Mouse (Mus musculus): ENCODE measurements around the gene Scn2a. TPM values are rescaled to one million over a fixed set of nuclear protein-coding genes. Genes with fewer than 3 reads are reported as not detected.

Scn2a gene
- polyA plus RNA-seq, 1 experiment from 2014 or later: 20.6 TPM

DNA sequence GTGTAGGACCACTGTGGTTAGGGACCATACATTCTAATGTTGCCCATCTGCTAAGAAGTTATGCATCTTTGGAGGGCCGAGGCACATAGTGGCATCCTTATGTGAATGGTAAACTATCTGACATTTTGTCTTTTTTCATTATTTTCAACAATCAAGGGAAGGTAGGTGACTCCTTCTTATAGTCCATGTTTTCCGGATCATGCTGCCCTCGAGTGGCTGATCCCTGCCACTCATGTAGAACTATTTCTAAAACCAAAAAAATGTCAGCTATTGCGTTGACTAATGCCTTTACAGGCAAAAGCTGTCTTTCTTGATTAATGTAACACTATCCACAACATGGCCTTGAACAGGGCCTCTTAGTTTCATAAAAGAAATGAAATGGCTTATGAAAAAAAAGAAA is 59.0 kb downstream of the Scn2a start:
- H3K9me3 ChIP-seq (replicated peaks; ENCODE audit: control insufficient read depth, low read length): no peaks in the 10 kb centered on the region
- no peaks in the 10 kb centered on the region for H3K27me3 ChIP-seq (replicated peaks; ENCODE audit: control insufficient read depth, insufficient read depth, low read length)
- no peak overlapping the region for H3K27ac ChIP-seq (ENCODE audit: low read depth, low read length)
- no peak overlapping the region for H3K9ac ChIP-seq (ENCODE audit: low read length)
- no peak overlapping the region for H3K4me3 ChIP-seq (ENCODE audit: low read depth, low read length)
- no peak overlapping the region for H3K4me2 ChIP-seq (ENCODE audit: low read length)
- DNase-seq (ENCODE audit: low spot score) (no peak), ATAC-seq (no peak)
- no peaks in the 10 kb centered on the region for H3K36me3 ChIP-seq (ENCODE audit: control insufficient read depth, insufficient read depth, low read length)
- WGBS: 87% methylated on average over 4 of the region's 4 CpGs
- no peaks in the 10 kb centered on the region for H3K4me1 ChIP-seq (ENCODE audit: control insufficient read depth, insufficient read depth, low read length)

DNA sequence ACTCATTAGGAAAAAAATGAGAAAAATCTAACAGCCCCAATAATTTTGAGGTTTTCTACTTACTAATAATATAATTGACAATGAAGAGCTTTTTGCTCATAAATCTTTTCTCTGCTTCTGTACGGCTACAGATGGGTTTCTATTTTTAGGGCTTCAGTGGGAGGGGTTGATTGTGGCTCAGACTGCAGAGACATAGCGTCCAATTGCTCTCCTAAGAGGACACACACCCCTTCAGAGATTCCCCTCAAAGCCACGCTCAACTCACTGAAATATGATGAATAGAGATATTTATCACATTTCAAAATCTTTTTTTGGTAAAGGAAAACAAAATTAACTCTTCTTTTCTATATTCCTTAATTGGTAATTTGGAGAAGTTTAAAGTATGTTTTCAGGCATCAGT is 64.6 kb downstream of the Scn2a start:
- Histone ChIP-seq H3K4me2 (ENCODE audit: low read length) (no peak overlapping the region), H3K27ac (ENCODE audit: low read depth, low read length) (no peak overlapping the region), H3K4me3 (ENCODE audit: low read depth, low read length) (no peak overlapping the region), H3K9me3 (replicated peaks; ENCODE audit: control insufficient read depth, low read length) (no peaks in the 10 kb centered on the region), H3K9ac (ENCODE audit: low read length) (no peak overlapping the region), H3K36me3 (ENCODE audit: control insufficient read depth, insufficient read depth, low read length) (0 out of 2 replicates have a peak, but pooled peaks cover 6% of the 10 kb centered on the region), H3K4me1 (ENCODE audit: control insufficient read depth, insufficient read depth, low read length) (no peaks in the 10 kb centered on the region), H3K27me3 (replicated peaks; ENCODE audit: control insufficient read depth, insufficient read depth, low read length) (no peaks in the 10 kb centered on the region)
- 77% methylated on average over 3 of the region's 3 CpGs for WGBS
- no peak for ATAC-seq
- no peak for DNase-seq (ENCODE audit: low spot score)

DNA sequence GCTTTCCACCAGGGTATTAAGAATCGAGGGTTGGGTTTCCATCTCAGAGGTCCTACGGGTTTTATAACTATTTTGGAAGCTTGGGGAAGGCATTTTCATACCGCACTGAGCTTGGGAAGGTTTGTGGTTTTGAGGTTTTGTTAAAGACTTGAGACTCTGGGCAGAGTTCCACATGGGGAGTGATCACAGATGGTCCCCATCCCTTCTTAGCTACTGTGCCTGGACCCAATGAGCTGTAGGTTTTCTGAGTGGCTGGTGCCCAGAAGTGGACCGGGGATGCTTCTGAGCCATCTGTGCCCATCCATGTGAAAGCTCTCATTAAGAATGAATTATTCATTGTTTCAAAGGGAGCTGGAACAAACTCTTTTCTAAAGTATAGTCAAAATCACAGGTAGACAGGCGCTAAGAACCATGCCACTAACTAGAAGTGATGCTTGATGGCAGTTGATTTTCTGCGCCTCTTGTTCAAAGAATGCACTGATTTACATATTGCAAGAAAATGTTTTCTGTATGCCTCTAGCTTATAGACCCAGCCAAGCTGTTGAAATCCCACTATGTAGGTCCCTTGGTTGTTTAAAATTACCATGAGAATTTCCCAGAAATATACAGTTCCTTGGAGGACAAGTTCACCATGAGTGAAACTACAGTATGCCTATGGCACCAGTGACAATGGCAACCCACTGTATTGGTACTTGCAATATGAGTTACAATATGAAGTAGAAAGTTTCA is 70.0 kb downstream of the Scn2a start:
- DNase-seq (ENCODE audit: low spot score) (peak; percentile 42), ATAC-seq (peak; percentile 83)
- no peaks in the 10 kb centered on the region for H3K4me1 ChIP-seq (ENCODE audit: control insufficient read depth, insufficient read depth, low read length)
- WGBS: 80% methylated on average over 6 of the region's 6 CpGs
- H3K4me2 ChIP-seq (ENCODE audit: low read length): no peak overlapping the region
- H3K36me3 ChIP-seq (ENCODE audit: control insufficient read depth, insufficient read depth, low read length): 0 out of 2 replicates have a peak, but pooled peaks cover 6% of the 10 kb centered on the region
- H3K27me3 ChIP-seq (replicated peaks; ENCODE audit: control insufficient read depth, insufficient read depth, low read length): no peaks in the 10 kb centered on the region
- H3K9ac ChIP-seq (ENCODE audit: low read length): no peak overlapping the region
- no peaks in the 10 kb centered on the region for H3K9me3 ChIP-seq (replicated peaks; ENCODE audit: control insufficient read depth, low read length)
- no peak overlapping the region for H3K4me3 ChIP-seq (ENCODE audit: low read depth, low read length)
- H3K27ac ChIP-seq (ENCODE audit: low read depth, low read length): no peak overlapping the region

DNA sequence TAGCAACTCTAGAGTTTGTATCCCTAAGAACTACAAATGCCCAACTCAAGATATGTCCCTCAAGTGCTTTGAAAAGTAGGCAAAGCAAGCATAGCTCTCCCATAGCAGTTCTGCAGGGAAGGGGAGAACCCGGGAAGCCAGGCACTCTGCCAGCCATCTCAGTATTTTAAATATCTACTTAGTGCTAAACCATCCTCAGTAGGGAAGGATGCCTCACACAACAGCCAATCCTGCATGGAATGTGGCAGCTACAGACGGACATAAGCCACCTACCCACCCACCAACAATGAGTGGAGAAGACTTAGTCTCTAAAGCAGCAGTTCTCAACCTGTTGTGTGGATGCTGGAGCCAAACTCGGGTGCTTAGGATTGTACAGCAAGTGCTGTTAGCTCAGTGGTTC is 73.9 kb downstream of the Scn2a start:
- no peak for DNase-seq (ENCODE audit: low spot score)
- H3K4me1 ChIP-seq (ENCODE audit: control insufficient read depth, insufficient read depth, low read length): no peaks in the 10 kb centered on the region

DNA sequence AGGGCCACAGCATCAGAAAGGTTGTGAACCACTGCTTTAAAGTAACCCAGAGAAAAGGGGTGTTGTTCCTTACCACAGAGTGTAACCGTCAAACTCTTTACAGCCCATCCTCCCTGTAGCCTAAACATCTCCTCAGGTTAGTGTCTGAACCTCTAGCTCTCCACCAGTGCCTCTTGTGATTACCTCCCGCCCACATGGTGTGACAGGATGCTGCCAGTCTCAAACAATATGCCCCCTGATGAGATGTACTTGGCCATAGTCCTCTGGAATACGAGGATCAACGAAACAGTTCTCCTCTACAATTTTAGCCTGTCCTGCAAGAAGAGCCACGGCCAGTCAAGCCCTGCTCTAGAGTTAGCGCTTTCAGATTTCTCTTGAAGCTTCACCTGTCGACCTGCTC is 74.5 kb downstream of the Scn2a start:
- no peak overlapping the region for H3K9ac ChIP-seq (ENCODE audit: low read length)
- H3K27me3 ChIP-seq (replicated peaks; ENCODE audit: control insufficient read depth, insufficient read depth, low read length): no peaks in the 10 kb centered on the region
- H3K4me1 ChIP-seq (ENCODE audit: control insufficient read depth, insufficient read depth, low read length): no peaks in the 10 kb centered on the region
- no peak overlapping the region for H3K4me2 ChIP-seq (ENCODE audit: low read length)
- H3K36me3 ChIP-seq (ENCODE audit: control insufficient read depth, insufficient read depth, low read length): no peaks in the 10 kb centered on the region
- WGBS: 82% methylated on average over 7 of the region's 7 CpGs
- no peak overlapping the region for H3K4me3 ChIP-seq (ENCODE audit: low read depth, low read length)
- no peak for ATAC-seq
- no peak for DNase-seq (ENCODE audit: low spot score)
- H3K27ac ChIP-seq (ENCODE audit: low read depth, low read length): no peak overlapping the region
- no peaks in the 10 kb centered on the region for H3K9me3 ChIP-seq (replicated peaks; ENCODE audit: control insufficient read depth, low read length)

More for the DNA sequence above, 73.9 kb downstream of the Scn2a start:
- Histone ChIP-seq H3K4me2 (ENCODE audit: low read length) (no peak overlapping the region), H3K9me3 (replicated peaks; ENCODE audit: control insufficient read depth, low read length) (no peaks in the 10 kb centered on the region), H3K27ac (ENCODE audit: low read depth, low read length) (no peak overlapping the region), H3K9ac (ENCODE audit: low read length) (no peak overlapping the region), H3K27me3 (replicated peaks; ENCODE audit: control insufficient read depth, insufficient read depth, low read length) (no peaks in the 10 kb centered on the region), H3K36me3 (ENCODE audit: control insufficient read depth, insufficient read depth, low read length) (no peaks in the 10 kb centered on the region), H3K4me3 (ENCODE audit: low read depth, low read length) (no peak overlapping the region)
- WGBS: 78% methylated on average over 3 of the region's 3 CpGs
- ATAC-seq: no peak

DNA sequence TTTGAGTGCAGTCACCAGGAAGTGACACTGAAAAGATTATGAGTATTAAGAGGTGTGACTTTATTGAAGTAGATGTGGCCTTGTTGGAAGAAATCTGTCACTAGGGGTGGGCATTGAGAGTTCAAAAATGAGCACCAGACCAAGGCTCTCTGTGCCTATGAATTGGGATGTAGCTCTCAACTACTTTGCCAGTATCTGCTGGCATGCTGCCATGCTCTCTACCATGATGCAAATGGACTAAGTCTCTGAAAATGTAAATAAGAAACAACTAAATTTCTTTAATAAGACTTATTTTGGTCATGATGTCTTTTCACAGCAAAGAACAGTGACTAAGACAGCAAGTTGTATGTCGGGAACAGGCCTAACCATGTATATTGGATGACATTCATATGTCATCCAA is 79.7 kb downstream of the Scn2a start:
- H3K9ac ChIP-seq (ENCODE audit: low read length): no peak overlapping the region
- no peaks in the 10 kb centered on the region for H3K4me1 ChIP-seq (ENCODE audit: control insufficient read depth, insufficient read depth, low read length)
- no peak for DNase-seq (ENCODE audit: low spot score)
- H3K27ac ChIP-seq (ENCODE audit: low read depth, low read length): no peak overlapping the region
- H3K4me2 ChIP-seq (ENCODE audit: low read length): no peak overlapping the region
- H3K9me3 ChIP-seq (replicated peaks; ENCODE audit: control insufficient read depth, low read length): no peaks in the 10 kb centered on the region
- no peak for ATAC-seq
- H3K4me3 ChIP-seq (ENCODE audit: low read depth, low read length): no peak overlapping the region
- H3K27me3 ChIP-seq (replicated peaks; ENCODE audit: control insufficient read depth, insufficient read depth, low read length): no peaks in the 10 kb centered on the region
- WGBS: 93% methylated on average over 1 of the region's 1 CpGs
- no peaks in the 10 kb centered on the region for H3K36me3 ChIP-seq (ENCODE audit: control insufficient read depth, insufficient read depth, low read length)

DNA sequence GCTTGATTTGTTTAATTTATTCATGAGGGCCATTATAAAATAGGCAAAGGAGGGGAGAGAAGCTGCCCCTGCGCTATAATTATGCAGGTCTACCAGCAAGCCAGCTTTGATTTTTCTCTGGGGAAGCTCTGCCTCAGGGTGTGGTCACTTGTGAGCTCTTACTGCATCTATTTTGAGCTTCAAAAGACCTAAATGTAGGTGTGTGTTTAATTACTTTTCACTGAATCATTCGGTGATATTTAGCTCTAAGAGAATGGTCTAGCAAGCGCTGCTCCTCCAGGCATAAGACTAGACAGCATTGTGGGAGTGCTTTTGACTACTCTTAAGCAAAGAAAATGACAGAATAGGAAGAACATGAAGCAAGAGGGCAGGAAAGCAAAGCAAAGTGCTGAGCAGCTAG is 80.6 kb downstream of the Scn2a start:
- no peak for DNase-seq (ENCODE audit: low spot score)

DNA sequence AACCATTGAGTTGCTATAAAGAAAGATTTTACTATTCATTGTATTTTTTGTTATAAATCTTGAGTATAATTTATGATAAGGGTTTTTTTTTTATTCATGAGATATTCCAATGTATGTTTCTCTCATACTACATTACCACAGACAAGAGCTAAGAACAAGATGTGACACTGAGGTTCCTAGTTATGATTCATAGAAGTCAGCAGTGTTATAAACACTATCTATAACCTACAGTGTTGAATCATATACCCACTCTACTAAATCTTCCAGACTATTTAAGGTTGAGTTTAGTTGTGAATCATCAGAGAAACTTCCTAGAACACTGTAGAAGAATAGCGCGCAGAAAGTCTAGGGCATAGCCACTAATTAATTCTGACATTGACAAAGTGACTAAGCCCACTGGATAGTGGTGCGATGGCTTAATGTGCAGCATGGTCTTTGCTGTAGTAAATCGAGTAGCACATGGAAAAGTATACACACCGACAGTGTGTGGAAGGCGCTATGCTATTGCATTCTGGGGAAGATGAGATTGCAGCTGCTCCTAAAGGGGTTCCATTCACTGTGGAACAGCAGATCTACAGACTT is 101.7 kb downstream of the Scn2a start:
- H3K4me2 ChIP-seq (ENCODE audit: low read length): no peak overlapping the region
- no peaks in the 10 kb centered on the region for H3K36me3 ChIP-seq (ENCODE audit: control insufficient read depth, insufficient read depth, low read length)
- no peak overlapping the region for H3K4me3 ChIP-seq (ENCODE audit: low read depth, low read length)
- DNase-seq (ENCODE audit: low spot score): no peak
- H3K27me3 ChIP-seq (replicated peaks; ENCODE audit: control insufficient read depth, insufficient read depth, low read length): no peaks in the 10 kb centered on the region
- no peaks in the 10 kb centered on the region for H3K4me1 ChIP-seq (ENCODE audit: control insufficient read depth, insufficient read depth, low read length)
- no peaks in the 10 kb centered on the region for H3K9me3 ChIP-seq (replicated peaks; ENCODE audit: control insufficient read depth, low read length)
- H3K9ac ChIP-seq (ENCODE audit: low read length): no peak overlapping the region
- ATAC-seq: no peak
- 93% methylated on average over 6 of the region's 6 CpGs for WGBS
- no peak overlapping the region for H3K27ac ChIP-seq (ENCODE audit: low read depth, low read length)

More for the DNA sequence above, 80.6 kb downstream of the Scn2a start:
- 92% methylated on average over 3 of the region's 3 CpGs for WGBS
- no peak overlapping the region for H3K4me2 ChIP-seq (ENCODE audit: low read length)
- H3K36me3 ChIP-seq (ENCODE audit: control insufficient read depth, insufficient read depth, low read length): no peaks in the 10 kb centered on the region
- ATAC-seq: no peak
- no peak overlapping the region for H3K9ac ChIP-seq (ENCODE audit: low read length)
- no peak overlapping the region for H3K4me3 ChIP-seq (ENCODE audit: low read depth, low read length)
- H3K27me3 ChIP-seq (replicated peaks; ENCODE audit: control insufficient read depth, insufficient read depth, low read length): no peaks in the 10 kb centered on the region
- H3K27ac ChIP-seq (ENCODE audit: low read depth, low read length): no peak overlapping the region
- H3K4me1 ChIP-seq (ENCODE audit: control insufficient read depth, insufficient read depth, low read length): no peaks in the 10 kb centered on the region
- no peaks in the 10 kb centered on the region for H3K9me3 ChIP-seq (replicated peaks; ENCODE audit: control insufficient read depth, low read length)

DNA sequence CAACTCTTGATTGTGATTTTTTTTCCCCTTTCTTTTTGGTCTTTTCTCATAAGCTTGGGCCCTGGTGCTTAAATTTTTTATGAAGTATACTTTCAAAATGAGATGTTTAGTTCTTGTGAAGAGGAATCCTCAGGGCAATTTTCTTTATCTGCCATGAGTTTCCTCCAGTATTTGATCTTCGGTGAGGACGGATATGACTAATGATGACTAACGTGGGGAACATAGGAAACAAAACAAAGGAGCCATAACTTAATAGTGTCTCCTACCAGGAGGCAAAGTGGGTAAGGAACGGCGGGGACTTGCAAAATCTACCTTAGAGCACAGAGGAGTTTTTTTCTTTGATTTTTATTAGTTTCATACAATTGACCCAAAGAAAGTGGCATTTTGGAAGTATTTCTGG is 124.8 kb downstream of the Scn2a start:
- Histone ChIP-seq H3K4me2 (ENCODE audit: low read length) (no peak overlapping the region), H3K27me3 (replicated peaks; ENCODE audit: control insufficient read depth, insufficient read depth, low read length) (no peaks in the 10 kb centered on the region), H3K4me3 (ENCODE audit: low read depth, low read length) (no peak overlapping the region), H3K9me3 (replicated peaks; ENCODE audit: control insufficient read depth, low read length) (no peaks in the 10 kb centered on the region), H3K27ac (ENCODE audit: low read depth, low read length) (no peak overlapping the region), H3K4me1 (ENCODE audit: control insufficient read depth, insufficient read depth, low read length) (no peaks in the 10 kb centered on the region), H3K36me3 (ENCODE audit: control insufficient read depth, insufficient read depth, low read length) (no peaks in the 10 kb centered on the region), H3K9ac (ENCODE audit: low read length) (no peak overlapping the region)
- DNase-seq (ENCODE audit: low spot score) (no peak), ATAC-seq (no peak)
- WGBS: 84% methylated on average over 5 of the region's 5 CpGs
